Mouse (Mus musculus): ENCODE measurements around the gene Kpna1.
"Not testable (repeated sequence)": the region's sequence is repeated elsewhere in the genome, so short reads cannot be mapped to it uniquely, and the experiment has no call there.

Gene Kpna1

DNA sequence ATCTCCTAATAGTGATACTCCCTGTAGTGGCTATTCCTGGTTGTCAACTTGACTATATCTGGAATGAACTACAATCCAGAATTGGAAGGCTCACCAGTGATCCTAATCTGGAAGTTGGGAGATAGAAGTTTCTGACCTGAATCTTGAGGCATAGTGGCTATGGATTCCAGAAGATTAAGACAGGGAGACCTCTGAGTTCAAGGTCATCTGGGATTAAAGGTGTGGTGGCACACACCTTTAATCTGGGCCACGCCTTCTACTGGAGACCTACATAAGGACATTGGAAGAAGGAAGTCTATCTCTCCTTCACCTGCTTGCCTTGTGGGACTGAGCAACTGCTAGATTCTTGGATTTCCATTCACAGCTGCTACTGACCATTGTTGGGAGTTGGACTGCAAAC, at the start of gene Kpna1:
Gene Kpna1, plus strand, starts transcription at position 301 of the 400 bp plus-strand sequence.
- in situ Hi-C loops (cut with MboI; ENCODE audit: low pct_unique_long_range_greater_than_20kb in 1 of 2, low sequenced_read_pairs in 2 of 2, unreplicated experiment in 1 of 2), result not testable (repeated sequence)

DNA sequence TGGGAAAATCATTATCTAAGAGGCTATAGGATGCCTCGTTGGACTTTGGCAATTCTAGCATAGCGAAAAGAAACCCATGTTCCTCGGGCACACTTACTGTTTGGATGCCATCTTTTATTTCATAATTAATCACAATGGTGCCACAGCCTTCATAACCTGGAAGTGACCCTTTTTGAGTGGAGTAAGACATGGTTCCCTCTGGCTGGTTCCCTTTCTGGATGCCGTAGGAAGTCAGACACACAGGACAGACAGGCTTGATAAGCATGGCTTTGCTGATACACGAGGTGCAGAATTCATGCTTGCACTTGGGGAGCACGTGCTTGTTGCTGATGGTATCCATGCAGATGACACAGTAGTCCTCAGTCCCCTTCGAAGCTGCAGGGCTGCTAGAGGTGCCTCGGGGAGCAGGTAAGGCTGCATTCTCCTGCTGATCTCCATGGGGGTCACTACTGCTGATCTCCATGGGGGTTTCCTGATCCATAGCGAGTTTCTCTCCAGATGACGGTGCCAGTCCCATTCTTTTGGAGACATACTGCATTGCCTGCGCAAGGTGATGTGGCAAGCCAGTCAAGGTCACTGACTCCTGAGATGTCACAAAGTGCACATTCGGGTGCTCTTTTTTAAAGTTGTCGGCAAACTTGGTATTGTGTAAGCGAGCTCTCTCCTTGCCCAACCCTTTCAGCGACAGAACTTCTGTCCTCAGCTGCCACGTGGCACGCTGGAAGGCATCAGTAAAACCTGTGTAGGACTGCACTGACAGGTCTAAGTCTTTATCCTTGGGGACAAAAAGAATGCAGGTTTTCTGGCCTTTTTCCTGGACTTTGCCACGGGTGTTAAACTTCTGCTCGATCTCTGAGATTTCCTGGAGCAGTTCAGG, 46.1 kb upstream of the Kpna1 start:
- in situ Hi-C loops (cut with MboI; ENCODE audit: low pct_unique_long_range_greater_than_20kb in 1 of 2, low sequenced_read_pairs in 2 of 2, unreplicated experiment in 1 of 2), result no loop called here

DNA sequence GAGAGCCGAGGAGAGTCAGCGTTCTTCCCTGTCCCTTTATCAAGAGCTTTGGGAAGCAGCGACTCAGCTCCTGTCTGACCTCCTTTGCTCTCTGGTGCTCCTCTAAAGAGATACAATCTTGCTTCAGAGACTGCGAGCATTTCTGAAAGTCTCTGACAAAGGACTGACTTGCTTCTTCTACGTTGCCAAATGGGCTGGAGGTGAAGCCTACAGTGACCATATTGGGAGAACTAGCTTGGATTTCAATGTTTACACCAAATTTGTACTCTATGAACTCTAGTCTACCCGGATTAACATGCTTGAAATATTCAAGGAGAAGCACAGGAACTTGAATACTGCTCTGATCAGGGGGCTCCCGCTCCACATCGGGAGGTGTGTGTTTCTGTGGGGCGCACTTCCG, 45.4 kb upstream of the Kpna1 start:
- in situ Hi-C loops (cut with MboI; ENCODE audit: low pct_unique_long_range_greater_than_20kb in 1 of 2, low sequenced_read_pairs in 2 of 2, unreplicated experiment in 1 of 2), result no loop called here

DNA sequence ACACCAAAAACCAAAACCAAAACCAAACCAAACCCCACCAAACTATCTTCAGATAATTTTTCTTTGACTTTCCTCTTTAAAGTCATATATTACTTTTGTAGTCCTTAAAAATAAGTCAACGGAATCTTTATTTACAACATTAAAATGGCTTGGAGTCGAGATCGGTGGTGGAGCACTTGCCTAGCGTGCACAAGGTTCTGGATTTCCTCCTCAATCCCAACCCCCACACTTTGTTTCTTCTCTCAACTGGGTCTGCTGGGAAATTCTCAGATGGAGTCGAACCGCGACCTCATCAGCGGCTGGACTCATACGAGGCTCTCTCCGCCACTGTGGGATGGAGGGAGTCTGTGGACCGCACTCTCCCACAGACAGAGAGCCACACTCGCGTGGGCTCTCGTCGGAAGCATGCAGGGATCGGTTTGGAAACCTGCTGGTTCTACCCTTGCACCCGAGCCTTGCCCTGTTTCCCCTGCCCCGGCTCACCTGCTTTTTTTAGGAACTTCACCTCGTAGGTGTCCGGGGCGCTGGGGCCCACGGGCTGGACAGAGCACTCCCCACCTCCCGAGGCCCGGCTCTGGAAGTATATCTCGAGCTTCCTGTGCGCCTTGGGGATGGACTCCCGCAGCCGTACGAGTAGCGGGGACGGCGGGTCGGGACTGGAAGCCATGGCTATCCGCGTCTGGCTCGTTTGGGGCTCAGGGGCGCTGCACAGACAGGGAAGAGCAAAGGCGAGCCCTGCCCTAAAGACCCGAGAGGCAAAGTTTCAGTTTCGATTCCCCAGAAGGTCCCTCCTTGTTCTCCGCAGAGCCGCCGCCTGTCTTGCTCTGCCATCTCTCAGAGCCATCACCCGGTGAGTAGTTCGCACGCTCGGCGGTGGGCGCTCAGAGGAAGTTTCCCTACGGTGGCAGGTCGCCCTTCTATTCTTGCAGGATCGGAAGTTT, 40.1 kb upstream of the Kpna1 start, which contains the start of the genes Parp9 and Dtx3l:
Gene Parp9, plus strand, starts transcription at position 260 of the 941 bp plus-strand sequence.
Gene Dtx3l, minus strand, starts transcription at position 941 of the 941 bp plus-strand sequence.
- in situ Hi-C loops (cut with MboI; ENCODE audit: low pct_unique_long_range_greater_than_20kb in 1 of 2, low sequenced_read_pairs in 2 of 2, unreplicated experiment in 1 of 2), result no loop called here

DNA sequence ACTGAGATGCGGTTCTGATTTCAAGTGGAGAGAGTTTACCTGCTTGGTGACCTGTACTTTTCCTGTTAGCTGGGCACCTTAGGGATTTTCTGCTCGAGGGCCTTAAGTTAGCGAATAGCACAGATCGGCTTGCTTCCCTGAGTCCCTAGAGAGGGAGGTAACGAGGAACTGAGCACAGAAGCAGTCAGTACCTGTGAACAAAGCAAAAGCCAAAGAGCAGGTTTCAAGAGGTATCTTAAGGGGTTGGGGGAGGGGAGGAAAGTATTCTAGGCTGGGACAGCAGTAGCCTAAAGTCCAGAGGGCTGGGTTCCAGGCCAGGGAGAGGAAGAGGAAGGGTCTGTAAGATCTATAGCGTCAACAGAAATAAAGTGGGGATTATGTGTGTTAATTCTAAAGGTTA, 39.3 kb upstream of the Kpna1 start:
- in situ Hi-C loops (cut with MboI; ENCODE audit: low pct_unique_long_range_greater_than_20kb in 1 of 2, low sequenced_read_pairs in 2 of 2, unreplicated experiment in 1 of 2), result no loop called here

DNA sequence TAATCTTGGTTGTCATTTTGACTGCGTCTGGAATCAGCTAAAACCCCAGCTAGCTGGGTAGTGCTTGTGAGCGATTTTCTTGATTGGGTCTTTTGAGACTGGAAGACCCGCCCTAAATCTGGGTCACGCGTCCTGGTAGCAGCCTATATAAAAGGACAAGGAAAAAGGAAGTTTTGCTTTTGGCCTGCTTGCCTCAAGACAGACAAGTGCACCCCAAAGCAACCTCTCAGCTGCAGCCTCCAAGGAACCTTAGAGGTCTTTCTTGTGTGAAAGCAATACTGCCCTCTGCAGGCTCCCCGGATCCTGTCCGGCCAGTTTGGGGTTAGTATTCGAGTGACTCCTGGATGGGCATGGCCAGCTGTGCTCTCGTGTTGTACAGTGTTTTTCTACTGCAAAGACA, 38.9 kb upstream of the Kpna1 start:
- in situ Hi-C loops (cut with MboI; ENCODE audit: low pct_unique_long_range_greater_than_20kb in 1 of 2, low sequenced_read_pairs in 2 of 2, unreplicated experiment in 1 of 2), result no loop called here

DNA sequence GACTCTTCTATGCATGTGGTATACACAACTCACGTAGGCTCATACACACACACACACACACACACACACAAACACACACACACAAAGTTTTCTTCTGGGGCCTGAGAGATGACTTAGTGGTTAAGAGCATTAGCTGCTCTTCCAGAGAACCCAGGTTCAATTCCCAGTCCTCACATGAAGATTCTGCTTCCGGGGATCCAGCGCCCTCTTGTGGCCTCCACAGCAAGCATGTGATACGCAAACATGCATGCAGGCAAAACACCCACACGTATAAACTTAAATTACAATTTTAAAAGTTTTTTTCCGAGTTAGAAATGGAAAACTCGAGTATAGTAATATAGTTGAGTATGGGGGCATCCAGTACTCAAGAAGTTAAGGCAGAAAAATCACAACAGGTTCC, 37.2 kb upstream of the Kpna1 start:
- in situ Hi-C loops (cut with MboI; ENCODE audit: low pct_unique_long_range_greater_than_20kb in 1 of 2, low sequenced_read_pairs in 2 of 2, unreplicated experiment in 1 of 2), result no loop called here

DNA sequence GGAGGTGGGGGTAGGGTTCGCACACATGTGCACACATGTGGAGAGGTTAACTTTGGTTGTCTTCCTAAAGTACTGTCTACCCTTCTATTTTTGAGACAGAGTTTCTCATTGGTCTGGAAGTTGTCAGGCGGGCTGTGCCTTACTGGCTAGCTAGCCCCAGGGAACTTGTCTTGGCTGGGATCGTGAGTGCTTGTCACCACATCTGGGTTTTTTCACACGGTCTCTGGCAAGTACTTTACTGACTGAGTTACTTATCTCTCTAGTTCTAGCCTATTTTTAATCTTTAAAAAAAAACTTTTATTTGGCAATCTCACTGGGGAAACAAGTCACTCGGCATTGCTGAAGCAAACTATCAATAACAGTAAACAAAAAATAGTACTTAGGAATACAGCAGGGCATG, 29.3 kb upstream of the Kpna1 start:
- in situ Hi-C loops (cut with MboI; ENCODE audit: low pct_unique_long_range_greater_than_20kb in 1 of 2, low sequenced_read_pairs in 2 of 2, unreplicated experiment in 1 of 2), result no loop called here

DNA sequence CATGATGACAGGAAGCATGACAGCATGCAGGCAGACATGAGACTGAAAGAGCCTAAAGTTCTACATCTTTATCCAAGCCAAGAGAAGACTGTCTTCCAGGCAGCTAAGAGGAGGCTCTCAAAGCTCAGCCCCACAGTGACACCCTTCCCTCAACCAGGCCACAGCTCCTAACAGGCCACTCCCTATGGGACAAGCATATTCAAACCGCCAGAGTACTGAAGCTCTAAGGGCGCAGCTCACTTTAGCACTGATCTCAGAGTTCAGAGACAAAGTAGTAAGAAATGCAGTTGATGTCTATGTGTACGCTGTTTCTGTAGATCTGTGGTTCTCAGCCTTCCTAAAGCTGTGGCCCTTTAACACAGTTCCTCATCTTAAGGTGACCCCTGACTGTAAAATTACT, 27.3 kb upstream of the Kpna1 start:
- in situ Hi-C loops (cut with MboI; ENCODE audit: low pct_unique_long_range_greater_than_20kb in 1 of 2, low sequenced_read_pairs in 2 of 2, unreplicated experiment in 1 of 2), result no loop called here

DNA sequence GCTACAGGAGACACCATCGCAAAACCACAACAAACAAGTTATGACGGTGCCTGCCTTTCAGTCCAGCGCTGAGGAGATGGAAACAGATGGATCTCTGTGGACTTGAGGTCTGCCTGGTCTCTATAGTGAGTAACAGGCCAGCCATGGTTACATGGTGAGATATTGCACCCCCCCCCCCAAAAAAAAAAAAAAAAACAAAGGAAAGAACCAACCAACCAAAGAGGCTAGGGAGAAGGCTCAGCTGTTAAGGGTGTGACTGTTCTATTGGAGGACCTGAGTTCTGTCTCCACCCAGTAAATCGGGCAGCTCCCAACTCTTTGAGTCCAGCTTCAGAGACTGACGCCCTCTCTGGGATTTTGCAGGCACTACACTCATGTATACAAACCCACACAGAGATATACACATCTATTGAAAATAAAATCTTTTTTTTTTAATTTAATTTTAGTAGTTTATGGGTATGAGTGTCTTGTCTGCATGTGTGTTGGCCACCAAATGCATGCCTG, 25.9 kb upstream of the Kpna1 start:
- in situ Hi-C loops (cut with MboI; ENCODE audit: low pct_unique_long_range_greater_than_20kb in 1 of 2, low sequenced_read_pairs in 2 of 2, unreplicated experiment in 1 of 2), result no loop called here

DNA sequence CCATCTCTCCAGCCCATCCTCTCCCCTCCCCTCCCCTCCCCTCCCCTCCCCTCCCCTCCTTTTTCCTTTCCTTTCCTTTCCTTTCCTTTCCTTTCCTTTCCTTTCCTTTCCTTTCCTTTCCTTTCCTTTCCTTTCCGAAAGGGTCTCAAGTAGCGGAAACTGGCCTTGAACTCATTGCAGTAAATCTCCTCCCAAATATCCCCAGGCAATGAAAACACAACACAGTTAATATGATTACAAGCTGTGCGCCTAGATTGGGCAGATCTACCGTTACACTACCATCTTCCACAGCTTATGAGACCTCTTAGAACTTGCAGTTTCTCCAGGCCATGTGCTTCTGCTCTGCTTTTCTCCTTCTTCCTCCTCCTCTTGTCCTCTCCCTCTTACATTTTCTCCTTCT, 12.6 kb upstream of the Kpna1 start:
- in situ Hi-C loops (cut with MboI; ENCODE audit: low pct_unique_long_range_greater_than_20kb in 1 of 2, low sequenced_read_pairs in 2 of 2, unreplicated experiment in 1 of 2), result not testable (repeated sequence)

DNA sequence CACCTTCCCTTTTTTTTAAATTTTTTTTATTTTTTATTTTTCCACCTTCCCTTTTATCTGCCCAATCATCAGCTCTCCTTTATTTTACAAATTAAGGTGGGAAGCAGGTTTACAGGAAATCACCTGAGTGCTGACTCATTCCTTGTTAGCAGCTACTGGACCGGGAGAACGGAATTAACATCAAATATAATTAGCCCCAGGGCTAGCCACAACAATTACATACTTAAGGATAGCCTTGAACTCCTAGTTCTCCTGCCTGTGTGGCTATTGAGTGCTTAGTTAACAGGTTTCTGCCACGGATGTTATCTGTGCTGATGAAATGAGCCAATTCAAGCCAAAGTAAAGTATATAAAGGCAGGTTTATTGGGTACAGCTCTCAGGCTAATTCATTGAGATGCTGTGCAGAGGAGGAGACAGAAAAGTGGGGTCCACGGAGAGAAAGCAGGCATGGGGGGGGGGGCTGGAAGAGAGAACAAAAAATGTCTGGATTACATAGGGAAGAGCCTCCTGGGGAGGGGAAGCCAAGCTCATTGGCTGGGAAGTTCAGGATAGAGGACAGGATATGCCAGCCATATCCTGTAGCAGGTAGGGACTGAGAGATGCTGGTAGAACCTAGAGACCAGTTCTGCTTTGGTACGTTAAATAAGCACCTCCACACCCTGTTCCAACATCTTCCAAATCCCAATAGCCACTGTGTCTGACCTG, 12.0 kb upstream of the Kpna1 start:
- in situ Hi-C loops (cut with MboI; ENCODE audit: low pct_unique_long_range_greater_than_20kb in 1 of 2, low sequenced_read_pairs in 2 of 2, unreplicated experiment in 1 of 2), result no loop called here

DNA sequence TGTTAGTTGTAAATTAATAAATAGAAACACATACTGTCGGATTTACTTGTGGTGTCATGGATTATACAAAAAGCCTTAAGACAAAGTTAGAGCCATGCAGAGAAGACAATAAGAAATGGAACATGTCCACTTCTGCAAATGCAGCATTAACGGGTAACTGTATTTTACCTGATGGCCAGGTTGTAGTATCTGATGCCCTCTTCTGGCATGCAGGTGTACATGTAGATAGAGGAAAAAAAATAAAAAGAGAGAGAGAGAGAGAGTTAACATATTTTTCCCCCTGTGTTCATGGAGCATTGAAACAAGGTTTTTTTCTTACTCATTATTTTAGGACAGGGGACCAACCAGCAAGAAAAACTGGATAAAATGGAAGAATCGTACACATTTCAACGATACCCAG, 11.2 kb upstream of the Kpna1 start:
- in situ Hi-C loops (cut with MboI; ENCODE audit: low pct_unique_long_range_greater_than_20kb in 1 of 2, low sequenced_read_pairs in 2 of 2, unreplicated experiment in 1 of 2), result no loop called here

DNA sequence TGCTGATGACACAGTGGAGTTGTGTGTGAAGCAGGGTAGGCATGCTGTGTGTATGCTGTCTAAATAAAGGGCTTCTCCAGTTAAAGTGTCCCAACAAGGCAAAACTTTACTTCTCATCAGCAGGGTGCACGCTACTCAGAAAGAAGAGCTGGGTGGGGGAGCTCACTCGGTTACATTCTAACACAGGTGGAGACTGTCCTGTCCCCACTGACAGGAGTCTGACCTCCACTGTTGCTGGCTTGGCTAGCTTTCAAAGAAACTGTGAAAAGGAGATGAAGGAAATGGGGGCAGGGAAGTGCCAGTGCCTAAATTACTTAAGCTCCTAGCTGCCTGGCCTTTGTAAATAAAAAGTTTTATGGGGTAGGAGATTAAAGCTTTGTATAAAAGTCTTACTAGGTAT, 10.4 kb upstream of the Kpna1 start:
- in situ Hi-C loops (cut with MboI; ENCODE audit: low pct_unique_long_range_greater_than_20kb in 1 of 2, low sequenced_read_pairs in 2 of 2, unreplicated experiment in 1 of 2), result no loop called here

DNA sequence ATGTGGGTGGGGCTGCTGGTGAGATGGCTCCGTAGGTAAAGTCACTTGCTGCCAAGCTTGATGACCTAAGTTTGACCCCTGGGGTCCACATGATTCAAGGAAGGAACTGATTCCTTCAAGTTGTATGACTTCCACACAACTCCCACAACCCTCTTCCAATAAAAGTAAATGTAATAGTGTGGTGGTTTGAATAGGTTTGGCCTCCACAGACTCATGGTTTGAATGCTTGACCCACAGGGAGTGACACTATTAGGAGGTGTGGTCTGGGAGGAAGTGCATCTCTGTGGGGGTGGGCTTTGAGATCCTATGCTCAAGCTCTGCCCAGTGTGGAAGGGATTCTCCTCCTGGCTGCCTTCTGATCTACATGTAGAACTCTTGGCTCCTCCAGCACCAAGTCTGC, 4.5 kb upstream of the Kpna1 start:
- in situ Hi-C loops (cut with MboI; ENCODE audit: low pct_unique_long_range_greater_than_20kb in 1 of 2, low sequenced_read_pairs in 2 of 2, unreplicated experiment in 1 of 2), result no loop called here

DNA sequence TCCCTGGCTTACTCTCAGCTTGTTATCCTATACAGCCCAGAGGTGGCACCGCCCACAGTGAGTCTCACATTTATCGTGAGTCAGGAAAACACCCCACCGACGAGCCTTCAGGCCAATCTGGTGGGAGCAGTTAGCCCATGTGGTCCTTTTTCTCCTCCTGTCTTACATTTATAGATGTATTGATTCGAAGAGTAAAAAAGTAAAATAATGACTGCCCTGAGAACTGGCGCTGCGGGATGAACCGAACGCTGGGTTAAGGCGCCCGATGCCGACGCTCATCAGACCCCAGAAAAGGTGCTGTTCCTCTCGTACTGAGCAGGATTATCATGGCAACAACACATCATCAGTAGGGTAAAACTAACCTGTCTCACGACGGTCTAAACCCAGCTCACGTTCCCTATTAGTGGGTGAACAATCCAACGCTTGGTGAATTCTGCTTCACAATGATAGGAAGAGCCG, 2.8 kb downstream of the Kpna1 start:
- in situ Hi-C loops (cut with MboI; ENCODE audit: low pct_unique_long_range_greater_than_20kb in 1 of 2, low sequenced_read_pairs in 2 of 2, unreplicated experiment in 1 of 2), result no loop called here

DNA sequence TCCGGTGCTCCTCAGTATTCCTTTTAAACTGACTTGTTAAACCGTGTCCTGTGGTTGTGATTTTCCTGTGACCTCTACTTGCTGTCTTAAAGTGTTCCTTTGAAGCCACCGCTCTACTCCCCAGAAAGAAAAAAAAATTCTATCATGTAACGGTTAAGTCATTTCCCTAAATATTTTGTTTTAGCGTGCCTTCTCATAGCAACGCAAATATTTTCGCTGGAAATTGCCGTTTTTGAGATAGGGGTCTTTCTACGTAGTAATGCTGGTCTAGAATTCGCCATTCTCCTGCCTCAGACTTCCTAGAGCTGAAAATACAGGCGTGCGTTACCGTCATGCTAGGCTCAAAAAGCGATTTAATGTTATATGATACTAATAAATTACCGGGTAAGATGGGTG, 4.0 kb downstream of the Kpna1 start:
- in situ Hi-C loops (cut with MboI; ENCODE audit: low pct_unique_long_range_greater_than_20kb in 1 of 2, low sequenced_read_pairs in 2 of 2, unreplicated experiment in 1 of 2), result no loop called here

DNA sequence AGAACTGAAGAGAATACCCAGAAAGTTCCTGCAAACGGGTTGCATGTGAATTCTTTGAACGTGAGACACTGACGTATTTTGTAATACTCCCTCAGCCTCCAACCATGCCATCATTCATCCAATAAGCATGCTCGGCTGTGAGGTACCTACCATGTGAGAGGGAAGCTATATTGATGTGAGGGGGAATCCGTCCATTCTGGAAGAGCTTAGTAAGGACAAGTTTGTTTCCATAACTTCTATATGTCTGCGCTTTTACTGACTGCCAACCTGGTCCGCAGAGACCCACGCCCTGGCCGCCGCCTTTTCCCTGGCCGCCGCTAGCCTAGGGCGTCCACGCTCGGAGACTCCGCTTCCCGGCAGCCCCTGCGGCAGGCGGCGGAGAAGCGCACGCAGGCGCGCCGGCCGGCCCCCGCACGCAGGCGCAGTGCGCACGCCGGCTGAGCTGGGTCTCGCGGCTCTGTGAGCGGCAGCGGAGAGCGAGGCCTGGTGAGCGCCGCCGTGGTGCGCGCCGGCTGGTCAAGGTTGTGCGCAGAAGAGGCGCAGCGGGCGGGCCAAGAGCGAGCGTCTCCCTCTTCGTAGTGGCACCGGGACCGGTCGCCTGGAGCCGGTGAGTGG, 4.5 kb downstream of the Kpna1 start:
- in situ Hi-C loops (cut with MboI; ENCODE audit: low pct_unique_long_range_greater_than_20kb in 1 of 2, low sequenced_read_pairs in 2 of 2, unreplicated experiment in 1 of 2), result no loop called here
